Mouse (Mus musculus) left cerebral cortex, postnatal 10 days (tissue): ENCODE results near the gene Pbx1. TPM values are rescaled to one million over a fixed set of nuclear protein-coding genes. Genes with fewer than 3 reads are reported as not detected.

Source experiments
- DNase-seq, 2 experiments: peaks; one replicate each; pipeline ENCODE4 v3.0.0; 2021 to 2022; ENCODE audit warnings: low spot score in 2 of 2, mixed read lengths in 1 of 2; ENCODE audit errors: extremely low spot score in 1 of 2
- intact Hi-C: fragments of 180-260 bp; cut with DNase I; formaldehyde crosslinking; loops from one replicate; pipeline ENCODE4 v1.15.1; 2025
- total RNA-seq, 2 experiments: library from RNA; stranded (reverse); gene quantifications; 2 replicates each; pipeline ENCODE4 v1.2.3; 2021

Gene Pbx1
- total RNA-seq, 2 experiments from 2014 or later = 164 to 181 TPM

DNA sequence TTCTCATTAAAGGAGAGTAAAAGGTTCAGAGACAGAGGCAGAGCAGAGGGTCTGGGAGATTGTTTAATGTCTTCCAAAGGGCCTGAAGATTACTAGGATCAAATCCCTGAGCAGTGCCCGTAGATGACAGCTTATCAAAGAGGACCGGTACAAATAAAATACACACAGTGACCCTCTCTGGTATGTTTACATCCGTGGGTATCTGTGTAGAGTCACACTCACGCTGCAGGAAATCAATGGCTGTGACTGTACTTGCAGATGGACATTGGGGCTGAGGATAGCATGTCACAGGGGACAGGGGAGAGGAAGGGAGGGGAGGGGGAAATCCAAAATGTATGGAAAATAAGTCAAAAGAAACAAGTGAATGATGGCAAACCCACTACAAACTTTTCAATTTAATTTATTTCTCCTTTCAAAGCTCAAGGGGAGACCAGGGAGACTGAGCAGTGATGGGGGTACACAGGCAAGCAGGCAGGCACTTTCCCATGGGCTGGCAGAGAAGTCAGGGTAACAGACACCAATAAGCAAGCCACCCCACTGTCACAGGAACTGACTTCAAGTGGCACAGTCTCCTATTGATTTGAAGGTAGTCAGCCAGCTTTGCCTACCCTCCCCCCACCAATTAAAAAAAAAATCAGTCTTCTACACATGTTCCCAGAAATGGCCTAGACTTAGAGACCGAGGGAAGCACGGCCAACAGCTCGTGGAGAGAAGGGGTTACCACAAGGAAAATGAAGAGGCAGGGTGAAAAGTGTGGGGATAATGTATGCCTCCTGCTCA, 107.6 kb downstream of the Pbx1 start:
- DNase-seq = no peak
- intact Hi-C loops = no loop called here

DNA sequence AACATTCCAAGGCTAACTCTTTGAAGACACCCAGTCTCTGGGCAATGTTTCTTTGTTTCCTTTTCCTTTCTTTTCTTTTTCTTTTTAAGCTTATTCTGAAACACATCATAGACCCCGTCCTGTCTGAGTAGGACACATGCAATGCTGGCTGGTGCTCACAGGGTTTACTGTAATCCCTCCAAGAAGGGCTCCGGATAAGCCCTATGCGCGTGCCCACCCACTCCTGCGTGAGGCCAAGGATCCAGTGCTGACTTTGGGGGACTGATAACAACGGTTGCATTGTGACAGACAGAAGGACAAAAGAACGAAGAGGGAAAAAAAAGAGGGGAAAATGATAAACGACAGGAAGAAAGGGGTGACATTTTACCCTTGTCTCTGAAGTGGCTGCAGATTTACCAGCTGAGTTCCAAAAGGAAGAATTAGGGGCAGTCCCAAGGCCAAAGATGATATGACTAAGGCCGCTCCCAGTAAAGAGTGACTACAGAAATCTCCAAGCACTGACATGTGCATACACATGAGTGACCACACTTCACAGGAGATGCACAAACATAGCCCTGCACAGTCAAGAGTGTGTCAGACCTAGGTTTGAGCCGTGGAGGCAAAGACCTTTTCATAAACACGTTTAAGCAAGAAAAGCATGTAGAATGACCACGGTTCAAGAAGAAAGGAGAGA, 108.5 kb downstream of the Pbx1 start:
- no peak for DNase-seq
- intact Hi-C loops = no loop called here

GRCm38 (mm10) chr1:168322892-168323291, 109.2 kb downstream of the Pbx1 start:
- DNase-seq = no peak
- intact Hi-C loops = no loop called here

DNA sequence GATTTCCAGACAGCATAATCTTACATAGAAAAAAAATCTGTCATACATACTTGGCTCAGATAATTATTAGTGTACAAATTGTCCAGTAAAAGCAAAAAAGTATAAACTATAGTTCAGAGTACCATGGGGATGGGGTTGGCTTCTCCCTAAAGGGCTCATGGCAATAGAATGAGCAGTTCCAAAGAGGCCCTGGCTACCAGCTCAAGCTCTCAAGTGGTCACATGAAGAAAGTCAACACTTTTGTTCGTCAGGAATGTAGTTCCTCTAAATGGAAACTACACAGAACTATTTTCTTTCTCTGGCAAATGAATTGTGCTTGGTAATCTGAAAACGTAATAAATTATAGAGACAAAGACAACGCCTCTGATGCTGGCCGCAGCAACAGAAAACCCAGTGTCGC, 112.4 kb downstream of the Pbx1 start:
- intact Hi-C loops = no loop called here
- no peak for DNase-seq

- intact Hi-C loops = no loop called here
- no peak for DNase-seq
Observed at GRCm38 (mm10) chr1:168318899-168319469, 113.1 kb downstream of the Pbx1 start.

GRCm38 (mm10) chr1:168313772-168314171, 118.3 kb downstream of the Pbx1 start:
- no peak for DNase-seq
- intact Hi-C loops = no loop called here

DNA sequence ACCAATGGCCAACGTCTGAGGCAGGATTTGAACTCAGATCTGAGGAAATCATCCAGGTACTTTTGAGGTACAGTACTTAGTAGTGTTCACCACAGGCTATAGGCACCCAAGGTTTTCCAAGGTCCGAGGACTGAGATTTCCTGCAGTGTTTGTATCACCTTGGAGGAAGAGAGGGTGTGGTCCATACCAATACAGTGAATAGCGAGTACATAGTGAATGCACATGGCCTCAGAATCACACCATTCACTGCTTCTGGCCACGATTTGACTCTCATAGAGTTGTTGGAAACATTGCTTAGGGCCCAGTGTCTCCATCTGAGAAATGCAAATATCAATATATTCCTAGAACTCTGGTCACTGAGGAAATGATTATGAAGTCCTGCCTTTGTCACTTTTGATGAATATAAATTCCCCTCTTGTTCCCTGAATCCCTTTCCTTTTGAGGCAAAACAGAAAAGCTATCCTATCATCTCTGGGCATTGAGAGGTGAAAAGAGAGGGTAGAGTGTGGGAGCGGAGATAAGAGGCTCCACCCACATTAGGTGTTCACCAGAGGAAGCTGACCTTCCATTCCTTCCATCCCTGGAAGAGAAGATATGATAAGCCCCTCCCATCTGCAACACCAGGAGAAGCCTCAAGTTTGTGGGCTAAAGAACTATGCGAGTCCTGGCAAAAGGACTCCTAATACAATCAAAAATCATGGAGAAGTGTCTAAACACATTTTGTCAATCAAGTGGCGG, 119.2 kb downstream of the Pbx1 start:
- DNase-seq = no peak
- intact Hi-C loops = no loop called here

DNA sequence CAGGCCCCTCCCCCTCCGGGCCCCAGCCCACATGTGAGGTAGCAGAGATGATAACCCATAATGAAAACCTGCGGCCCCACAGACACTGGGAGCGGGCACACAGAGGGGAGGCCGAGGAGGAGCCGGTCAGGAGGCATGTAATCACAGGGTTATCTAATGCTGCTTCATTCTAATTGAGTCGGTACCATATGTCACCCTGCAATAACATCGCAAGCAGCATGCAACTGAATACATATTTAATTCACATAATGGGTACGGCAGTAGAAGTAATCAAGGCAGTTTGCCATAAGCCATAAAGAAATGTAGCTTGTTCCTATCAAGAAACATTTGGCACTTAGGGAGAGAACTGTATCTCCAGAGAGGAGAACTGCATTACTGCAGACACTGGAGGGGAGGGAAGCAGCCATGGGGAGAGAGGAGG, 123.0 kb downstream of the Pbx1 start:
- intact Hi-C loops = no loop called here
- DNase-seq = no peak

GRCm38 (mm10) chr1:168307275-168308182, 124.5 kb downstream of the Pbx1 start:
- intact Hi-C loops = no loop called here
- no peak for DNase-seq

GRCm38 (mm10) chr1:168300505-168300904, 131.6 kb downstream of the Pbx1 start:
- DNase-seq = no peak
- intact Hi-C loops = no loop called here

- DNase-seq = no peak
Observed at GRCm38 (mm10) chr1:168299928-168300365, 132.1 kb downstream of the Pbx1 start.

DNA sequence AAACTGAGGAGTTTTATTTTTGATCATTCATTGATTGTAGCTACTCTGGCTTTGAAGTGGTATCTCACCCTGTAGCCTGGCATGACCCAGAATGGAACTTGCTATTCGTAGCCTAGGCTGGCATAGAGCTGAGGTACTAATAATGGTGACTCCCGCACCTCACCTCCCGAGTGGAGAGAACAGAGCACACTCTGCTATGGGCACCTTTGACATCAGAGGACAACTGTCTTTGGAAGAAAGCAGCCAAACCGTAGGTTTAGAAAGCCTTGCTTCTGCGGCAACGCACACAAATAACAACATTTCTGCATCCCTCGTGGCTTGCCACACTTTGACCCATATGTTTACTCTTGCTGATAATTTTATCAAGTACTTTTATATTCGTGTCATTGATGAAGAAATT, 132.9 kb downstream of the Pbx1 start:
- DNase-seq = no peak
- intact Hi-C loops = no loop called here

More at GRCm38 (mm10) chr1:168299928-168300365, 132.1 kb downstream of the Pbx1 start:
- intact Hi-C loops = no loop called here

DNA sequence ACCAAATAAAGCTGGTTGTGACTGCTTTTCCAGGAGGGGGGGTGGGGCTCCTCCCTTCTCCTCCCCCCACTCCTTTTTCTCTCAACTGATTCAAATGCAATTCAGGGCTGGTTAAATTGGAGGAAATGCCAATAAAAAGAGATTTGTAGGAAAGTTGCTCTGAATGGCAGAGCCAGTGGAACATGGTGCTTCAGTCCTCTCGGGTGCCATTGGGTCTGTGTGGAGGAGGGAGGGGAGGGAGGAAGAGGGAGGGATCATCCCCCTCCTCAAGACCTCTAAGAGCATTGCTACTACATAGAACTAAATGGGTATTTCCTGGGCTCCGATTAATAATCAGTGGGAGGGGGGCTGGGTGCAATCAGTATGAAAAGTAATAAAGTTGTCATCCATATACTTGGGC, 135.8 kb downstream of the Pbx1 start:
- no peak for DNase-seq
- intact Hi-C loops = no loop called here

DNA sequence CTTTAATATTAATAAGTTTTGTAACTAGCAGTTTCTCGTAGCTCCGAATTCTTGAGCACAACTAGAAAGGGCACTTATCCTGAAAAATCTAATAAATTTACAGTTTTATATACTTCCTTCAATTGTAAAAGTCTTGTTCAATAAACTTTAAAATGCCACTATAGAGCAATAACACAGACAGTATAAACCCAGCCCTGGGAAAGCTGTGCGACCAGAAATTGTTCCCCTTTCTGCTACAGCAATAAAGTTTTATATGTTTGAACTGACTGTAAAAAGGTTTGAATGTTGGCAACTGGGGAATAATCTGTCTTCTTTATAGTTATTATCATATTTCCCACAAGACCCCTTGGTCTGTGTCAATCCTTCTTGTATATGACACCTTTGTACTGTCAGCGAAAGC, 136.3 kb downstream of the Pbx1 start:
- intact Hi-C loops = no loop called here

GRCm38 (mm10) chr1:168293673-168294072, 138.4 kb downstream of the Pbx1 start:
- no peak for DNase-seq
- intact Hi-C loops = no loop called here

More for the DNA sequence above, 136.3 kb downstream of the Pbx1 start:
- DNase-seq = no peak

GRCm38 (mm10) chr1:168292106-168292505, 140.0 kb downstream of the Pbx1 start:
- intact Hi-C loops = no loop called here
- no peak for DNase-seq

DNA sequence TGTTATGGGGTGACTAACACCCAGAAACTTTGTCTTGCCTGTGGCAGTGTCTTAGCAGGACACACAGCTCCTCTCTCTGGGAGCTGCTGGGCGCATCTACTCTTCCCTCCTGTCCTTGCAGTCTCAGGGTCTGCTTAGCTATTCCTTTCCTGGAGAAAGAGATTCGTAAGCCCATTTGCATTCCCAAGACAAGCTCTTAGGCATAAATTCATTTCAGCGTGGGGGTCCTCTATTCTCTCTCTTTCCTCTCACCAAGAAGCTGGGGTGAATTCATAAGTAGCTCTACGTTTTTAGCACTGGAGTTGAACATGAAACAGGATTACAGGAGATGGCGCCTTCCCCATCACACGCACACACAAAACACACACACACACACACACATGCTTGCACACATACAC, 140.4 kb downstream of the Pbx1 start:
- DNase-seq = no peak

DNA sequence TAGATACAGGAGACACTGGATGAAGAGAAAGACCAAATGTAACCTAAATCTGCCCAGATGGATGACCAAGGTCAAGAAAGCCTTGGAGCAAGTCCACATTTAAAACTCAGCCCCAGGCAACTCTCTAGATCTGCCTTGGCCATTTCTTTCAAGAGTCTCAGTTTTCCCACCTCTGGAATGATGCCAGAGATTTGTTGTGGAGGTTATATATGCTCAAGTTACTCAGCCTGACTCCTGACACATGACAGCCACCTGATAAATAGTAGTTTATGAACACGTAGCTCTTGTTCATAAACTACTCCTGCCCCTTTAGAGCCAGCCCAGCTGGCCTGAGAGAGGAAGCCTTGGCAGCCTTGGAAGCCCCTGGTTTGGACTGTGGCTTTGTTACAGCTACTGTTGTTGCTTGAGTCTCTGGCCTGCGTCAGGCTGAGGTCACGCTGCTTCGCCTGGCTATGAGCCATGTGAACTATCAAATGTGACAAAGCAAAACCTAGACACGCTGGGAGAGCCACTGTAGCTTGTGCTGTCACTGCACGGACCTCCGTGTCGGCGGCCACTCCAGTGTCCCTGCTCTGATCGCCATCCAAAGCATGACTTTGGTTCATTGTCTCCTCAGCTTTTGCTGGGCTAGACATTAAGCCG, 140.9 kb downstream of the Pbx1 start:
- peak; percentile 23 to 45 for DNase-seq
- intact Hi-C loops = no loop called here

More for the DNA sequence above, 140.4 kb downstream of the Pbx1 start:
- intact Hi-C loops = no loop called here
